Mouse (Mus musculus): ENCODE results near the gene Cage1.

- TF ChIP-seq CTCF (IDR thresholded peaks at IDR 0.05; ENCODE audit: low read depth, low read length) (no peak), GATA1 (IDR thresholded peaks at IDR 0.05; ENCODE audit: borderline replicate concordance, low read length) (no peak), TAL1 (conservative IDR thresholded peaks at IDR 0.05; ENCODE audit: low read depth, low read length) (no peak)
These were observed at the start of gene Cage1 for GRCm38 (mm10) chr13:38037044-38037687.
